Mouse (Mus musculus) stomach, postnatal 0 days (tissue): ENCODE measurements around the gene Lrrc46. TPM values are rescaled to one million over a fixed set of nuclear protein-coding genes. Genes with fewer than 3 reads are reported as not detected.

ENCODE experiments used
- ATAC-seq: fragments of 200-750 bp; cut with Nextera tagmentation; 2 replicates; pipeline ENCODE4 v1.8.0; 2017; ENCODE audit not compliant: low FRiP score, low TSS enrichment
- DNase-seq: peaks from one replicate; pipeline ENCODE4 v3.0.0-alpha.2; 2016; ENCODE audit warnings: low spot score
- H3K27ac ChIP-seq: fragments of 300-500 bp; sonication (generic); replicated peaks from 2 replicates; pipeline ENCODE4 v1.5.1; 2014; ENCODE audit warnings: mild to moderate bottlenecking, control low read depth
- H3K27me3 ChIP-seq: fragments of 300-500 bp; sonication (generic); 2 replicates; pipeline ENCODE4 v1.6.1; 2014; ENCODE audit warnings: low read length; ENCODE audit not compliant: control insufficient read depth, insufficient read depth
- H3K36me3 ChIP-seq: fragments of 300-500 bp; sonication (generic); 2 replicates; pipeline ENCODE4 v1.6.1; 2014; ENCODE audit warnings: low read length, mixed read lengths; ENCODE audit not compliant: control insufficient read depth, insufficient read depth
- H3K4me1 ChIP-seq: fragments of 300-500 bp; sonication (generic); replicated peaks from 2 replicates; pipeline ENCODE4 v1.6.1; 2014; ENCODE audit warnings: antibody characterized with exemption; ENCODE audit not compliant: control insufficient read depth, insufficient read depth
- H3K4me2 ChIP-seq: fragments of 300-500 bp; sonication (generic); replicated peaks from 2 replicates; pipeline ENCODE4 v1.6.1; 2014; ENCODE audit warnings: low read depth, mild to moderate bottlenecking, control low read depth, moderate library complexity
- H3K4me3 ChIP-seq: fragments of 300-500 bp; sonication (generic); 2 replicates; pipeline ENCODE4 v1.5.1; 2014; ENCODE audit warnings: low read depth, low read length, control low read depth
- H3K9ac ChIP-seq: fragments of 300-500 bp; sonication (generic); 2 replicates; pipeline ENCODE4 v1.6.1; 2014; ENCODE audit warnings: mild to moderate bottlenecking, low read length, control low read depth, mixed read lengths
- H3K9me3 ChIP-seq: fragments of 300-500 bp; sonication (generic); 2 replicates; pipeline ENCODE4 v1.6.1; 2016; ENCODE audit warnings: low read length; ENCODE audit not compliant: control insufficient read depth
- CTCF ChIP-seq: IDR thresholded peaks from 2 replicates; pipeline ENCODE4 v1.5.1; 2016; ENCODE audit warnings: antibody characterized with exemption, low read depth, mild to moderate bottlenecking, moderate library complexity
- EP300 ChIP-seq: optimal IDR thresholded peaks from 2 replicates; pipeline ENCODE3; 2016; ENCODE audit warnings: antibody characterized with exemption
- WGBS: fragments of 180-500 bp; shearing (Covaris S2); extraction: QIAGEN DNeasy Blood & Tissue Kit; methylation state at CpG from one replicate; pipeline ENCODE4 v1.1.7; 2014; 5-methylcytosine and 5-hydroxymethylcytosine counted together
- polyA plus RNA-seq: library from polyadenylated mRNA; unstranded; fragments of >200 nt; fragmentation: Nextera tagmentation; extraction: Ambion mirVana; gene quantifications from 2 replicates; pipeline ENCODE4 v1.2.1, GENCODE M21; 2015

The Lrrc46 gene
- polyA plus RNA-seq, 1 experiment from 2014 or later = 0.36 TPM

DNA sequence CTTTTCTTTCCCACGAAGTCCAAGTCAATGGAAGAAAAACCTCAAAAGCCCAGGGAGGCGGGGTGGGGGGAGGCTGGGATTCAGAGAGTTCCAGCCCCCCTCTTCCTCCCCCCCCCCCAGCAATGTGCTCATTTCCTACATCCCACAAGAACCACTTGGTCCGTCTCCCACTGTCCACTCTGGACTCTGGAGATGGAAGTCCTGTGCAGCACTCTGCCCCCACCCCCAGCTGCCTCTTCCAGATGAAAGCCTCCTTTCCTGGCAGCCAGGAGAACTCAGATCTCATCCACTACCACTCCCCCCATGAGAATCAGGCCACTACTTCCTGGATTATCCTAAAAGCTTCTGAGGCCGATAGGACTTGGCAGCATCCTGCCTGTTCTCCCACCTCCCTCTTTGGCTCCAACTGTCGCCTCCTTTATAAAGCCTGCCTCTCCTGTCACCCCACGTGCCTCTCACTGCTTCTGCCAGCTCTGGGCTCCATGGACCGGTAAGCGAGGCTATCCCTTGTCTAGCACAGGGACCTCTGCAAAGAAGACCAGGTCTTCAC is 28.0 kb downstream of the Lrrc46 start, which contains the start of gene Sp6:
Gene Sp6 (plus strand): TSS at position 274 of the 550 bp plus-strand sequence.
- ATAC-seq (no peak), DNase-seq (no peak)
- Histone ChIP-seq H3K4me3 (no peak within 1 kb of the TSS), H3K27me3 (peaks cover 3% of the 10 kb centered on the region; the same call in 1 of the 2 replicates), H3K9me3 (no peaks in the 10 kb centered on the region), H3K9ac (no peak within 1 kb of the TSS), H3K4me2 (no peak within 1 kb of the TSS), H3K27ac (no peak within 1 kb of the TSS), H3K36me3 (no peaks in the 10 kb centered on the region), H3K4me1 (no peaks in the 10 kb centered on the region; the same call in 1 of the 2 replicates)
- whole genome bisulfite sequencing = 27% methylated on average over 8 of the region's 8 CpGs
- TF ChIP-seq CTCF = no peak
- no peak for TF ChIP-seq EP300

GRCm38 (mm10) chr11:97009198-97009790 is 31.9 kb downstream of the Lrrc46 start:
- Histone ChIP-seq H3K9ac (no peak overlapping the region), H3K9me3 (no peaks in the 10 kb centered on the region), H3K27ac (no peak overlapping the region), H3K4me3 (no peak overlapping the region), H3K27me3 (no peaks in the 10 kb centered on the region), H3K4me2 (no peak overlapping the region), H3K36me3 (no peaks in the 10 kb centered on the region), H3K4me1 (no peaks in the 10 kb centered on the region; the same call in 1 of the 2 replicates)
- WGBS = 53% methylated on average over 8 of the region's 8 CpGs
- TF ChIP-seq EP300 (no peak), CTCF (no peak)
- DNase-seq (no peak), ATAC-seq (no peak)

DNA sequence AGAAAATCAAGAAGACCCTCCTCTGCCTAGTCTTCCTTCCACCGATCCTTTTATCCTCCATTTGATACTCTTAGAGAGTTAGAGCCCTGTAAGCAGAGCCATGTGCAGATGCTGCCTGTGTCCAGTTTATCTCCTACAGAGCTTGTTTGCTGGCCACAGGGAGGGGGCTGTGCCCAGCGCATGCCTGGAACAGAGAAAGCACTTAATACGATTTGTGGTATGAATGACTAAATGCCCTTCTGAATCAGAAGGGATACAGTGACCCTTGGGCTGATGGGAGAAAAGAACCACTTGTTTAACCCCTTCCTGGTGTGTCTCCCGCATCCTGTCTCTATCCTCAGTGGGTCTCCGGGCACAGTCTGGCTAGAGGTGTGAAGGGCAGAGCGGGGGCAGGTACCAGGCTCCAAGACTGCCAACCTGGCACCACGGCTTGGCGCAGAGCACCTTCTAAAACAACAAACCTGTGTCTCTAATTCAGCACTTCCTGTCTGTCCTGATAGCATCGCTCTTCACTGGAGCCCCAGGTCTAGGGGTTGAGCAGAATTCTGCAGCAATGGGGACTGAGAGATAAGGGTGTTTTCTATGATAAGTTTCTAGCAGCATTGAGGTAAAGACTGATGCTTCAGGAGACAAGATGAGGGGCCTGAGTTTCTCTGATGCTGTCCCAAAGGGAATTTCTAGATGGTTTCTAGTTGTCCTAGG is 34.0 kb downstream of the Lrrc46 start:
- no peaks in the 10 kb centered on the region for H3K27me3 ChIP-seq

DNA sequence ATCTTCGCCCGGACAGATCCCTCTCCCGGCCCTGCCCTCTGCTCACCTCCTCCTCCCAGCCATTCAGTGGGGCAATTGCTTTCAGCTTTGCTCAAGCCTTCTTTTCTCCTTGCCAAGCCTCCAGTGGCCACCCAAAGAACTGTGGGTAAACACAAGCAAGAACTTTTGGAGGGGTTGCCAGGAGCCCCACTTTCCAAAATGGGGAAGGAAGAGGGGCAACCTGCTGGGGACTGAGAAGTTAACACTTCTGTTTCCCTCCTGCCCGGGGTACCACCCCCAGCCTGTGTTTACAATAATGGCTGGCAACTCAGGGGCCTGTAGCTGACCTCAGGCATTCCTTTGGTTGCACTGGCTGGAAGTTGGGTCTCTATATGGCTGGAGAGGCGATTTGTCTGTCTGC is 38.0 kb downstream of the Lrrc46 start:
- DNase-seq = no peak
- Histone ChIP-seq H3K4me1 (no peaks in the 10 kb centered on the region), H3K27ac (no peak overlapping the region), H3K9me3 (no peaks in the 10 kb centered on the region), H3K4me2 (no peak overlapping the region), H3K9ac (no peak overlapping the region), H3K27me3 (no peaks in the 10 kb centered on the region), H3K4me3 (no peak overlapping the region), H3K36me3 (no peaks in the 10 kb centered on the region)
- no peak for ATAC-seq
- 29% methylated on average over 5 of the region's 5 CpGs for WGBS
- TF ChIP-seq CTCF = no peak
- TF ChIP-seq EP300 = no peak

More for the DNA sequence above, 34.0 kb downstream of the Lrrc46 start:
- ATAC-seq = no peak
- TF ChIP-seq EP300 = no peak
- no peak for TF ChIP-seq CTCF
- no peak for DNase-seq
- no peak overlapping the region for H3K4me2 ChIP-seq
- no peak overlapping the region for H3K9ac ChIP-seq
- H3K27ac ChIP-seq = no peak overlapping the region
- H3K4me1 ChIP-seq = no peaks in the 10 kb centered on the region
- WGBS = 54% methylated on average over 9 of the region's 9 CpGs
- H3K36me3 ChIP-seq = no peaks in the 10 kb centered on the region
- H3K9me3 ChIP-seq = no peaks in the 10 kb centered on the region
- no peak overlapping the region for H3K4me3 ChIP-seq

- Histone ChIP-seq H3K9me3 (no peaks in the 10 kb centered on the region), H3K27ac (0 out of 2 replicates have a peak overlapping the region, but pooled peaks have one; percentile 24), H3K9ac (peak overlapping the region; percentile 65), H3K4me3 (peak overlapping the region; percentile 28), H3K4me1 (no peaks in the 10 kb centered on the region), H3K36me3 (no peaks in the 10 kb centered on the region), H3K27me3 (no peaks in the 10 kb centered on the region), H3K4me2 (peak overlapping the region; percentile 57)
- TF ChIP-seq CTCF (no peak), EP300 (no peak)
- ATAC-seq (peak; percentile 28), DNase-seq (peak; percentile 54)
- 15% methylated on average over 25 of the region's 30 CpGs for WGBS
These were observed 43.7 kb downstream of the Lrrc46 start for GRCm38 (mm10) chr11:96997380-96997956.
